Mouse (Mus musculus) thymus, postnatal 4 days (tissue): ENCODE measurements around the gene Gm21992.
"Not testable (repeated sequence)": the region's sequence is repeated elsewhere in the genome, so short reads cannot be mapped to it uniquely, and the experiment has no call there.

Experiments
- DNase-seq: peaks from one replicate; pipeline ENCODE4 v3.0.0; 2021

Gene Gm21992

GRCm38 (mm10) chr19:4812334-4812949, 1.0 kb upstream of the Gm21992 start:
- DNase-seq: not testable (repeated sequence)

- no peak for DNase-seq
Observed at GRCm38 (mm10) chr19:4811909-4812242, 464 bp upstream of the Gm21992 start.

- no peak for DNase-seq
Observed at GRCm38 (mm10) chr19:4810746-4811062, 708 bp downstream of the Gm21992 start.

- no peak for DNase-seq
Observed at GRCm38 (mm10) chr19:4810309-4810708, 1.1 kb downstream of the Gm21992 start.

- no peak for DNase-seq
Observed at GRCm38 (mm10) chr19:4803283-4803682, 8.1 kb downstream of the Gm21992 start.

GRCm38 (mm10) chr19:4802691-4803091, 8.7 kb downstream of the Gm21992 start:
- no peak for DNase-seq

- no peak for DNase-seq
Observed at GRCm38 (mm10) chr19:4799083-4799482, 12.3 kb downstream of the Gm21992 start.

GRCm38 (mm10) chr19:4797846-4798245, 13.6 kb downstream of the Gm21992 start:
- DNase-seq: no peak

- no peak for DNase-seq
Observed at GRCm38 (mm10) chr19:4795929-4796328, 15.5 kb downstream of the Gm21992 start.

- DNase-seq: peak; percentile 94
Observed at GRCm38 (mm10) chr19:4793831-4794422, 17.5 kb downstream of the Gm21992 start, which contains the start of gene Rbm4. TSS of gene Rbm4 (minus strand) at chr19:4793901.

- DNase-seq: no peak
Observed at GRCm38 (mm10) chr19:4793281-4793830, 18.1 kb downstream of the Gm21992 start.

- DNase-seq: no peak
Observed at GRCm38 (mm10) chr19:4786313-4786712, 25.1 kb downstream of the Gm21992 start.

GRCm38 (mm10) chr19:4785206-4785605, 26.2 kb downstream of the Gm21992 start:
- DNase-seq: no peak

GRCm38 (mm10) chr19:4782891-4783290, 28.5 kb downstream of the Gm21992 start:
- no peak for DNase-seq

- no peak for DNase-seq
Observed at GRCm38 (mm10) chr19:4772785-4773184, 38.6 kb downstream of the Gm21992 start.

- DNase-seq: no peak
Observed at GRCm38 (mm10) chr19:4767507-4768148, 43.8 kb downstream of the Gm21992 start.

- no peak for DNase-seq
Observed at GRCm38 (mm10) chr19:4762876-4763275, 48.5 kb downstream of the Gm21992 start.

GRCm38 (mm10) chr19:4760544-4760943, 50.9 kb downstream of the Gm21992 start:
- not testable (repeated sequence) for DNase-seq

- DNase-seq: no peak
Observed at GRCm38 (mm10) chr19:4756921-4757320, 54.5 kb downstream of the Gm21992 start.

GRCm38 (mm10) chr19:4756193-4756911, 55.1 kb downstream of the Gm21992 start, which contains the start of gene Rbm4b:
TSS of gene Rbm4b (plus strand) at chr19:4756497.
- DNase-seq: peak; percentile 99

GRCm38 (mm10) chr19:4755565-4756192, 55.7 kb downstream of the Gm21992 start:
- DNase-seq: peak; percentile 95

GRCm38 (mm10) chr19:4749975-4750374, 61.4 kb downstream of the Gm21992 start:
- DNase-seq: no peak

- DNase-seq: no peak
Observed at GRCm38 (mm10) chr19:4748493-4748892, 62.9 kb downstream of the Gm21992 start.
